Mouse (Mus musculus) erythroblast, adult 5-6 weeks (primary cell): ENCODE data around the gene Hscb. TPM values are rescaled to one million over a fixed set of nuclear protein-coding genes. Genes with fewer than 3 reads are reported as not detected.
"Not testable (repeated sequence)": the region's sequence is repeated elsewhere in the genome, so short reads cannot be mapped to it uniquely, and the experiment has no call there.

Experiments
- ATAC-seq: replicated peaks from 2 replicates; pipeline ENCODE4 v1.8.0; 2016; ENCODE audit warnings: moderate number of reproducible peaks, mild to moderate bottlenecking, moderate TSS enrichment, inconsistent platforms; ENCODE audit not compliant: poor library complexity, low FRiP score, severe bottlenecking
- total RNA-seq, 2 experiments: library from RNA; stranded (forward) in 1 of 2; stranded (reverse) in 1 of 2; fragments of 150-400 nt in 1 of 2; fragments of 200-764, 138-1000 nt in 1 of 2; gene quantifications; 2 replicates each; pipeline versions ENCODE4 v1.2.3 to v1.2.4; 2015 to 2017; ENCODE audit warnings: low replicate concordance in 2 of 2

Gene Hscb
- 121 and 159 TPM in 2 replicates for total RNA-seq (2015; ENCODE audit: low replicate concordance)
- 133 and 153 TPM in 2 replicates for total RNA-seq (2017; ENCODE audit: low replicate concordance)

DNA sequence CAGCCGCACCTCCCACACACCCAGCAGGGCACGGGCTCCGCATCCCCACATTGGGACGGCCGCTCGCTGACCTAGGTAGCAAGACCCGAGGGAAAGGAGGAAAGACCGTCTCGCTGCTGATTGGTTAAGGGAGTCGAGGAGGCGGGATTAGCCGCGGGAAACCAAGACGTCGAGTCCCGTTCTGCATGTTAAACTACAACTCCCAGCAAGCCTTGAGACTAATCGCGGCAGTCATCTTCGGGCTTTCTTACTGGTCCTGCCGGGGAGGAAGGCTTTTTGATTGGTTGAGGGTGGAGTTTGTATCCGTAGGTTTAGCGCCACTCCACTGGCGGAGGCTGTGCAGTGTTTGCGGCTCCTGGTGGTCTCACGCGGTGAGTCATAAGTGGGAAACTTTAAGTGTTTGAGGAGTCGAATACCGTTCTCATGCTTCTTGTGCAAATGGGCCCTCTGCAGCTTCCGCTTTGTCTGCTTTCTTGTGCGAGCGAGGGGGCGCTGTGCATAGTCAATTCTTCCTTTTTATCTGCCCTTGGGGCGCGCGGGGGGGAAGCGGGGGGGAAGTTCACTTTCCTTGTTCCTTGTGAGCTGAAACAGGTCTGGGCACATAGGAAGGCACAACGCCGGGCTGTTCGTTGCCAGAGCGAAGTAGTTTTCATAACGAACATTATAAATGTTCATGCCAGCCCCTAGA lies at the start of gene Hscb, which contains the start of gene Chek2:
TSS of gene Hscb (minus strand) at position 100 of the 688 bp plus-strand sequence.
TSS of gene Chek2 (plus strand) at position 302 of the 688 bp plus-strand sequence.
- ATAC-seq, result peak; percentile 74

- no peak for ATAC-seq
Observed at GRCm38 (mm10) chr5:110888596-110888995, 49.0 kb upstream of the Hscb start.

- ATAC-seq, result peak; percentile 74
Observed at GRCm38 (mm10) chr5:110879584-110880374, 40.2 kb upstream of the Hscb start, which contains the start of gene Ttc28. Gene Ttc28, plus strand, starts transcription at chr5:110879803.

GRCm38 (mm10) chr5:110879042-110879441 lies 39.5 kb upstream of the Hscb start:
- ATAC-seq, result no peak

DNA sequence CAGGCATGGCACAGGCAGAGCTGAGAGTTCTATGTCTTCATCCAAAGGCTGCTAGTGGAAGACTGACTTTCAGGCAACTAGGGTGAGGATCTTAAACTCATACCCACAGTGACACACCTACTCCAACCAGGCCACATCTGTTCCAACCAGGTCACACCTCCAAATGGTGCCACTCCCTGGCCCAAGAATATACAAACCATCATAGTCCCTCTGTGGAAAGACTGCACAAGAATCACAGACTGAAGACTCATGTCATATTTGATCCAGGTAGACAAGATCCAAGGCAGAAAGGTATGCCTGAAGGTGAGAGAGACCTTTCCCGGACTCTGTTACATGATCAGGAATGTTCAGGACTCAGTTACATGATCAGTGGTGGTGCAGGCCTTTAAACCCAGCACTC lies 38.9 kb upstream of the Hscb start:
- not testable (repeated sequence) for ATAC-seq

- no peak for ATAC-seq
Observed at GRCm38 (mm10) chr5:110877666-110878505, 38.3 kb upstream of the Hscb start.

- ATAC-seq, result no peak
Observed at GRCm38 (mm10) chr5:110875286-110875685, 35.7 kb upstream of the Hscb start.

- ATAC-seq, result no peak
Observed at GRCm38 (mm10) chr5:110874711-110875110, 35.1 kb upstream of the Hscb start.

- no peak for ATAC-seq
Observed at GRCm38 (mm10) chr5:110873160-110873559, 33.6 kb upstream of the Hscb start.

DNA sequence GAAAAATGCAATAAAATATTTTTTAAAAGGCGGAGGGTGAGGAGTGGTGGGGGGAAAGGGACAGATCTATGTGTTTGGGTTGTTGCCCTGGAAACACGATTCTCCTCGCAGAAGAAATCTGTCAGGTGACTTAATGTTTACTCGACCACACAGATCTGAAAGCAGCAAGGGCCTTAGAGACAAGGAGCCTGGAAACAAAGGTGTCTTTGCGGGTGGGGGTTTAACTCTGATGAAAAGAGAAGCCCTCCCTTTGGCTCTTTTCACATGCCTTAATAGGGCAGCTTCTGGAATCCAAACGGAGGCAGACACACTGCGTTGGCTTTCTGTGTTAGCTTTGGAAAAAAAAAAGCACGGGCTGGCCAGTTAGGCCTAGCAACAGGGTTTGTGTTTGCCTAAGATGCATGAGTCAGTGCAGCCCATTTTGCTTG lies 29.7 kb upstream of the Hscb start:
- no peak for ATAC-seq

- ATAC-seq, result no peak
Observed at GRCm38 (mm10) chr5:110868460-110868859, 28.9 kb upstream of the Hscb start.

GRCm38 (mm10) chr5:110860445-110860844 lies 20.9 kb upstream of the Hscb start:
- ATAC-seq, result no peak

- ATAC-seq, result no peak
Observed at GRCm38 (mm10) chr5:110859013-110859650, 19.6 kb upstream of the Hscb start.

DNA sequence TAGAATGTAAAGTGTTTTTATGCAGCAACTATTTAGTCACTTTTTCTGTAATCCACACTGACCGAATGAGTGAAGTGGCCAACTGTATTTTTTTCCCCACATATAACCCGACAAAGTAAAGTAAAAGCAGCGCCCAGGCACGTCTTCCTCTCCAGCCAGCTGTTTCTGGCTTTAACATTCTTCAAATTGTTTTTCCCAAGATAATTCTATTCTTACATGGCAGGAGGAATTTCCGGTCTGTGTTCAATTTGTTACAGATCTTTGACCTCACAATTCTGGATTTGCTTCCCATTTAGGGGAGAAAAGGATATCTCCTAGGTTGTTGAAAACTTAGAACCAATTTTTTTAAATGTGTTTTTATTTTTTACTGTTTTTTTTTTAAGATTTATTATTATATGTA lies 17.5 kb upstream of the Hscb start:
- no peak for ATAC-seq

GRCm38 (mm10) chr5:110852990-110853389 lies 13.4 kb upstream of the Hscb start:
- no peak for ATAC-seq

DNA sequence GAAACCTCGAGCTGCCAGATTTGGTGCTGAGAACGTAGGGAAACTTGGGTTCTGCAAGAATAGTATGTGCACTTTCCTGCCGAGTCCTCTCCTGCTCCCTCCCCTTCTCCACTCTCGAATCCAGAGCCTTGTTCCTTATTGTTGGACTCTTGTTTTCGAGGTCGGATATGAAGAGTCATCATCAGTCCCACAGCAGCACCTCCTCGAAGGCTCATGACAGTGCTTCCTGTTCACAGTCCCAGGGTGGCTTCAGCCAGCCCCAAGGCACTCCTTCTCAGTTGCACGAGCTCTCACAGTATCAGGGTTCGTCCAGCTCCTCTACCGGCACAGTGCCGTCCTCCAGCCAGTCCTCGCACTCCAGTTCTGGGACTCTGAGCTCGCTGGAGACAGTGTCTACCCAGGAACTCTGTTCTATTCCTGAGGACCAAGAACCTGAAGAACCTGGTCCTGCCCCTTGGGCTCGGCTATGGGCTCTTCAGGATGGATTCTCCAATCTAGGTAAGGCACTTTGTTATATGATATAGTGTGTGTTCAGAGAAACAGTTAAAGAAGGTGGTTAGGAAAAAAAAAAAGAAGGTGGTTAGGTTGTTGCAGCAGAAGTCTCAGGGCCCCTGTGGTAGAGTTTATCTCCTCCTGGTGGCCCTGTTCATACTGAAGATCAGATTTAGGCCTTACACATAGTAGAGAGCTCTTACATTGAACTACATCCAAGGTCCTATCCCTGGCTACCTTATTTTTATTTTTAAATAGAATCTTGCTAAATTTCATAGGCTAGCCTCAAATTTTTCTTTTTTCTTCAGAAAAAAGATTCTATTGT lies 1.7 kb upstream of the Hscb start:
- 0 out of 2 replicates have a peak, but pooled peaks have one; percentile 5 for ATAC-seq

DNA sequence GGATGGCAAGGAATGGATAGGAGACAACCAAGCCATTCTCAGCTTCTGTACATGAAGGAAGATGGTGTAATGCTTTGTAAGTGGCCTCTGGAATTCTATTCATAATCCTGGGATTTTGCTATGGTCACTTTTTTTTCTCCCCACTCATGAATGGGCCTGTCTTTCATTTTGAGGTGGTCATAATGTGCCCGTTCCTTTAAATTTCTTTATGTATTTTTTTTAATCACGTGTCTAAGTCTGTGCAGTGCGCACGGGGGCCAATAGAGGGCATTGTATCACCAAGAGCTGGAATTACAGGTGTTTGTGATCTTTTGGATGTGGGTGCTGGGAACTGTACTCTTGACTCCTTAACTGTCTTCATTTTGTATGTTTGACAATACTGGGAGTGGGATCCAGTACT lies 888 bp upstream of the Hscb start:
- ATAC-seq, result no peak

DNA sequence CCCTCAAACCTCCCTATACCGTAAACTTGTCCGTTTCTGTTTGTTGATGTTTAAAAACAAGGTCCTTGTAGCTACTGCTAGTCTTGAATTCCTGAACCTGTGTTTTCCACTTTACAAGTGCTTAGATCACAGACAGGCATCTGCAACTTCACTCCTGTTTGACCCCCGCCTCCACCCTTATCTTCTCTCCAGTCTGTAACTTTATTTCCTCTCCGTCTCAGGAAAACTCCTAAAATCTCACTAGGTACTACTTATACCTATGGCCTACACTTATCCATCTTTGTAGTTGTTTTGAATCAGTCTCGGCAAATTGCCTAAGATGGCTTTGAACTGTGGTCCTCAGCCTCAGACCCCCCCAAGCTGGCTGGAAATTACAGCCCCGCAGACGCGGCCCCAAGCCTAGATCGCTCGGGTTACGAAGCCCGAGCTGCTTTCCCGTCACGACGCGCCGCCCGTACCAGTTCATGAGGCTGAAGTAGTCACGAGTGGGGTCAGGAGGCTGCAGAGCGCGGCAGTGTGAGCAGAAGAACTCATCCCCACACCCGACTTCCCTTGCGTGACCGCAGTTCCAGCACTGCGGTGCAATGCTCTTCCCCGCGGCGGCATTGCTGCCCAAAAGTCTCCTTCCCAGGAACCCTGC lies 419 bp downstream of the Hscb start:
- ATAC-seq, result peak; percentile 43
